9 mouse cellular contexts compared by ENCODE assay signal in the genomic region with DNA sequence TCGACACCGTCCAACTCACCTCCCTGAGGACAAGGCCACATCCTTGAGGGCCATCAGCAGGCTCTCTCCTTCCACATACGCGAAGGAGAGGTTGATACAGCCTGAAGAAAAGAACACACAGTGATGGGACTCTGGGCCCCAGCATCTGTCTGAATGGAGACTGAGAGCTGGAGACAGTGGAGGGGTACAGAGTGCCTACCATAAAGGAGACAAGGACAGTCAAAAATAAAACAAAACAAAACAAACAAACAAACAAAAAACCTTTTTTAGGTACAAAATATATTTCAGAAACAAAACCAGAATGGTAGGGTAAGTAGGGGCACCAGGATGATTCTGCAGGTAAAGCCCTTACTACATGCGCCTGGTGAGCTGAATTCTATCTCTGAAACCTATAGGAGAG. TPM values are rescaled to one million over a fixed set of nuclear protein-coding genes. Genes with fewer than 3 reads are reported as not detected.
DNase-seq lines count a peak whose midpoint lies in the region; ATAC-seq lines count a peak whose summit lies in the region.
"Had no signal": no experiment of that assay in that cellular context is flagged by ENCODE, and none has a peak within 500 bp of the region (broad histone marks: within the 10 kb centered on the region; RNA-seq: fewer than 3 reads in every experiment).

TSS of gene Gm28036 (minus strand) at position 101 of the 400 bp plus-strand sequence.

- no peaks in the 10 kb centered on the region for H3K9me3 ChIP-seq in kidney, embryonic 15.5 days (replicated peaks)
- no peaks in the 10 kb centered on the region for H3K9me3 ChIP-seq in hindbrain, embryonic 11.5 days (ENCODE audit: control insufficient read depth, low read length)
- no peaks in the 10 kb centered on the region for H3K9me3 ChIP-seq in midbrain, embryonic 12.5 days

- ATAC-seq in kidney, embryonic 15.5 days (replicated peaks; ENCODE audit: low FRiP score), result no peak
- no peak for ATAC-seq in common myeloid progenitor, adult 5-6 weeks (replicated peaks; ENCODE audit: low read depth, poor library complexity, severe bottlenecking)
- ATAC-seq in hindbrain, embryonic 11.5 days (ENCODE audit: low FRiP score), result no peak
- no peak for ATAC-seq in midbrain, embryonic 12.5 days (ENCODE audit: low FRiP score, low read depth)

- H3K4me1 ChIP-seq in kidney, embryonic 15.5 days, result no peaks in the 10 kb centered on the region
- no peaks in the 10 kb centered on the region for H3K4me1 ChIP-seq in hindbrain, embryonic 11.5 days (replicated peaks; ENCODE audit: control insufficient read depth, insufficient read depth, low read length)
- H3K4me1 ChIP-seq in midbrain, embryonic 12.5 days, result no peaks in the 10 kb centered on the region

- DNase-seq in kidney, adult 9 months, result no peak
- no peak for DNase-seq in hindbrain, embryonic 11.5 days (ENCODE audit: low spot score)
- no peak for DNase-seq in urinary bladder, adult 18-20 months (ENCODE audit: low spot score in 2 of 2)
- DNase-seq in thymus, postnatal 4 days, result no peak
- no peak for DNase-seq in thymus, postnatal 25 days

- peaks cover 54% of the 10 kb centered on the region for H3K36me3 ChIP-seq in kidney, embryonic 15.5 days
- H3K36me3 ChIP-seq in hindbrain, embryonic 11.5 days (ENCODE audit: control insufficient read depth, insufficient read depth, low read length), result peaks cover 5% of the 10 kb centered on the region; the same call in 1 of the 2 replicates
- peaks cover 17% of the 10 kb centered on the region for H3K36me3 ChIP-seq in midbrain, embryonic 12.5 days

- no peak within 1 kb of the TSS for H3K9ac ChIP-seq in kidney, embryonic 15.5 days
- no peak within 1 kb of the TSS for H3K9ac ChIP-seq in hindbrain, embryonic 11.5 days (ENCODE audit: low read depth, low read length)
- H3K9ac ChIP-seq in midbrain, embryonic 12.5 days (replicated peaks), result no peak within 1 kb of the TSS

- WGBS in kidney, embryonic 15.5 days, result 93% methylated on average over 5 of the region's 5 CpGs
- 95% methylated on average over 5 of the region's 5 CpGs for WGBS in hindbrain, embryonic 11.5 days
- WGBS in midbrain, embryonic 12.5 days, result 91% methylated on average over 5 of the region's 5 CpGs

- H3K4me3 ChIP-seq in kidney, embryonic 15.5 days (replicated peaks), result no peak within 1 kb of the TSS
- H3K4me3 ChIP-seq in hindbrain, embryonic 11.5 days (ENCODE audit: low read depth, low read length), result no peak within 1 kb of the TSS
- H3K4me3 ChIP-seq in midbrain, embryonic 12.5 days, result no peak within 1 kb of the TSS

- H3K4me2 ChIP-seq in kidney, embryonic 15.5 days, result no peak within 1 kb of the TSS
- no peak within 1 kb of the TSS for H3K4me2 ChIP-seq in hindbrain, embryonic 11.5 days (replicated peaks; ENCODE audit: low read depth, low read length)
- no peak within 1 kb of the TSS for H3K4me2 ChIP-seq in midbrain, embryonic 12.5 days (replicated peaks)

- no peak within 1 kb of the TSS for H3K27ac ChIP-seq in kidney, embryonic 15.5 days
- H3K27ac ChIP-seq in hindbrain, embryonic 11.5 days (ENCODE audit: low read depth, low read length), result no peak within 1 kb of the TSS
- H3K27ac ChIP-seq in midbrain, embryonic 12.5 days (replicated peaks), result no peak within 1 kb of the TSS
- H3K27ac ChIP-seq: kidney, postnatal 0 days had no signal

- H3K27me3 ChIP-seq in kidney, embryonic 15.5 days, result no peaks in the 10 kb centered on the region
- no peaks in the 10 kb centered on the region for H3K27me3 ChIP-seq in hindbrain, embryonic 11.5 days (ENCODE audit: control insufficient read depth, insufficient read depth, low read length)
- no peaks in the 10 kb centered on the region for H3K27me3 ChIP-seq in midbrain, embryonic 12.5 days

RNA-seq across cellular contexts. Expression of gene Gm28036, which starts in this region (rescaled TPM):
- 18.1 and 19.4 TPM in 2 replicates for polyA plus RNA-seq in kidney, embryonic 15.5 days (2015; fragmentation: Nextera tagmentation; extraction: Ambion mirVana)
- total RNA-seq in common myeloid progenitor, adult 5-6 weeks (2017), result 32.1 and 33.0 TPM in 2 replicates
- 19.7 and 20.1 TPM in 2 replicates for polyA plus RNA-seq in hindbrain, embryonic 11.5 days (2014; fragmentation: Nextera tagmentation; extraction: Ambion mirVana)
- 24.0 and 33.3 TPM in 2 replicates for polyA plus RNA-seq in midbrain, embryonic 12.5 days (2016; fragmentation: Nextera tagmentation; extraction: Ambion mirVana)
